Mouse (Mus musculus) lung, postnatal 14 days (tissue): Measurements from ENCODE around the gene Cmip.

ENCODE experiments used
- DNase-seq: peaks from one replicate; pipeline ENCODE4 v3.0.0; 2021

Cmip gene

DNA sequence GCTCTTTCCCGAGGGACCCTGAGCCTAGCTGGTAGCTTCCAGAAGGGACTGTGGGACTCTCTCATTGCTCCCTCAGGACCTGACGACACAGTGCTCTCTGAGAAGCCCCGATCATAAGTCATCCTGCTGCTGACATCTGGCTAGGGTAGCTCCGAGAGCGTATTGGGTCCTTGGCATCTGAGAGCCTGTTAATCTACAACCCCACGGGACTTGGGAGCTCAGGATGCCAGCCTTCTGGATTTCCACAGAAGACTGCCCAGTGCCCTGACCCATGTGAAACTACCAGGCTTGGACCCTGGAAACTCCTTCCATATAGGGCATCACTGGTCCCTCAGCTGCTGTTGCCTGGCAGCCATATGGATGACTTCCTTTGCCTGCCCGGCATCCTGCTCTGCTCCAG is 43.3 kb downstream of the Cmip start:
- no peak for DNase-seq

- DNase-seq: no peak
These were observed 44.7 kb downstream of the Cmip start for GRCm38 (mm10) chr8:117301457-117302041.

GRCm38 (mm10) chr8:117302072-117302471 is 45.2 kb downstream of the Cmip start:
- no peak for DNase-seq

DNA sequence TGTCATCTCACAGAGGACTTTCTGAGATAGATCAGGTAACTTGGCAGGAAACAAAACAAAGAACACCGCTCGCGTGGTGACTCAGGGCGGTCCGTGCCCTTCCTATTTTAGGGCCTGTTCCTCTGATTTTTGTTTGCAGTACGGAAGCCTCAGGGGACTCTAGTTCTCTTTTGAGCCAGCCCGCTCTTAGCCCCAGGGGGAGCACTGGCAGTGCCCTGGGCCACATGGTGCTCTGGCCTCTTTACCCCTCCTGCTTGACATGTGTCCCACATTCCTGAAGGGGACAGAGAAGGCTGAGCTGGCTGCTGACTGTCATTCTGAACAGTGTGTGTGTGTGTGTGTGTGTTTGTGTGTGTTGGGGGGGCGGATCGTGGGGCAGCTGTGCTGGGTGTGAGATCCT is 46.8 kb downstream of the Cmip start:
- no peak for DNase-seq

DNA sequence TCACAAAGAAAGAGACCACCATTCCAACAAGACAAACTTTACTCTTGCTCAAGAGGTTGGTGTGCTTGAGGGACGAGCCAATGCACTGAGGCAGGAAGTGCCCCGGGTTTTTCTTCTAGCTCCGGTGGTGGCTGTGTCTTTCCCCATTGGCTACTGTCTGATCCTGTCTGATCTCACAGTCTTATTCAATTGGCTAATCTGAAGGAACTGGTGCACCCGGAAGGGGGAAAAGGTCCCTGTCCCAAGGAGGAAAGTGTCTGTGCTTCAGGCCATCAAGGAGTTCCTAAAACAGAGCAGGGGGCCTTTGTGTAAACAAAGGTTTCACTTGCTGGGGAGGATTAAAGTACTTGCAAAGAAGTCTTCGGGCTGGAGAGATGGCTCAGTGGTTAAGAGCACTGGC is 48.5 kb downstream of the Cmip start:
- DNase-seq: no peak

DNA sequence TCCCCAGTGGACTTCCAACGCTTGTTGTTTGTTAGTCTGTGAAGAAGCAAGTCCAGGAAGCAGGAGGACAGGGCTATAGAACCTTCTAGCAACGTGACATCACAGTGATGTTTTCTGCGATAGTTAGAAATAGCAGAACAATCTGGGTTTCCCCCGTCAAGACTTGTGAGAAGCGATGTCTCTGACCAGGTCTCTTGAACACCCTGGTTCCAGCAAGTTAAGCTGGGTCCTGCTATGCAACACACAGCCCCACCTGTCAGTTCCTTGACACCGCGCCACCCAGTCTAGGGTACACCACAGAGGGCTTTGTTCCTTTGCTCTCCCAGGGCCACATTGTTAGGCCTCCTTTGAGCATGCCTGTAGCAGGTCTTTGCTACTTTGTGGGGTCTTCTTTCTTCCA is 49.9 kb downstream of the Cmip start:
- no peak for DNase-seq

DNA sequence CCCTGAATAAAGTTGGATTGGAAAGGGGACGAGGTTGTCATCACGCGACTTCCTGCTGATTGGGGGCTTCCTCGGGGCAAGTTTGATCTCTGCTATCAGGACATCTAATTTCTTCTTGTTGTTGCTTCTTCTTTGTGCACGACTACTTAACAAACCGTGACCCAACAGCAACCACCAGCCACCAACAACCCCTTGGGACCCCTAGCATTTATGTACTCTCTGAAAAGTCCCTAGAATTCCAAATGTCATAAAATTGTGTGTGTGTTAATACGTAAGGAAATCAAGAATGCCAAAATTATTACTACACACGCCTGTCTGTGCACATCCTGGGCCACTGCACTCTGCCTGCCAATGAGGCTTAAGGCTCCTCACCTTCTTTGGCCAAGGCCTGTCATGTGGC is 50.4 kb downstream of the Cmip start:
- DNase-seq: no peak

GRCm38 (mm10) chr8:117308303-117309095 is 51.6 kb downstream of the Cmip start:
- DNase-seq: no peak

GRCm38 (mm10) chr8:117309653-117310274 is 52.9 kb downstream of the Cmip start:
- DNase-seq: no peak

GRCm38 (mm10) chr8:117310961-117311561 is 54.2 kb downstream of the Cmip start:
- no peak for DNase-seq

- DNase-seq: no peak
These were observed 57.6 kb downstream of the Cmip start for GRCm38 (mm10) chr8:117314308-117314953.

DNA sequence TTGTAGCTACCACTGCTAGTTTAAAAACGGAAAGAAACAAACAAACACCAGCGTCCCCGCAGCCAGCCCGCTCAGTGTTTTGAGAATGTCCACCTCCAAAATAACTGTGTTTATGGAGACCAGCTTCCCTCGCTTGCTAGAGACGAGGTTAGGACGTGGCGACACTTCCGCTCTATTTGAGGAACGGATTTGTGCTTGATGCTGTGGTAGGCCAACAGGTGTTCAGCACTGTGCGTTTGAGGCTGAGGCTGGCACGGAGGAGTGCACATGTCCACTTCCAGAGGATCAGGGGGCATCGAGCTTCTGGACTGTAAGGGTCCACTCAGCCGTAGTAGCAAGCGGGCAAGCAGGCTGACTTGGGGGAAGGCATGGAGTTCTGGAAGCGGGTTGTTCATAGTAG is 58.9 kb downstream of the Cmip start:
- no peak for DNase-seq

- DNase-seq: no peak
These were observed 60.6 kb downstream of the Cmip start for GRCm38 (mm10) chr8:117317478-117317877.

DNA sequence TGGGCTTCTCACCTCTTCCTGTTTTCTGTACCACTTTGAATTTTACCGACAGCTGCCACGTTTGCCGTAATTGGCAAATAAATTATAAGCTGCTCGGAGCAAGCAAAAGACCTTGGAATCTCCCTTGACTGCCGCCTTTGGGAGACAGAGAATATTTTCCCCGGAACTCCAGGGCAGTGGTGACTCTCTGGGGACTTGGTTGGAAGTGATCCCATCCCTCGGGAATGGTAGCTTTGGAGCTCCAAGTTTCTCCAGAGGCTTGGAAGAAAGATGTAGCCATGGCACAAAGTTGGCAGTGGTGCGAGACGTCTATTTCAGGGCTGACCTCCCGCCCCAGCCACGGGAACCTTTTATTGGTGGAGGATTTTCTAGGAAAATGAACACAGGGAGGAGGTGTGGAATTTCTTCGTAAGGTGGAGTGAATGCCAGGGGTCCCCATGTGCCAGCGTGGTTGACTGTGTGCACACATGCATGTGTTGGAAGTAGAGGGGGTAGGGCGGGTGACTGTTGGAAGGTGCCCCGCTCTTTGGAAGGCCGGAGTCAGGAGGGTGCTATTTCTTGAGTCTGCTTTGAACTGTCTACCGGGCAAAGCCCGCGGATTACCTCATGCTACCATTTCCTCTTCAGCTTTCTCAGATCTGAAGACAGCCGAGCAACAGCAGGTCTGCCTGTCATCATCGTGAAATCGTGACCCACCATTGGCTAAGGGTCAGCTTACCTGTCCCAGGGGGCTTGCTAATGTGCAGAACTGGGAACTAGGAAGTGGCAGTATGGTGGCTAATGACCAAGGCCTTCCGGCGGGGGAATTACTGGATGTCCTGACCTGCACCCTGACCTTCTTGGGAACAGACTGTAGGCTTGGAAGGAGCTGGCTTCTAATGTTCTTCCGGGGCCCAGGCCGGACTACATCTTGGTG is 62.3 kb downstream of the Cmip start:
- no peak for DNase-seq

GRCm38 (mm10) chr8:117320616-117321015 is 63.8 kb downstream of the Cmip start:
- DNase-seq: no peak

DNA sequence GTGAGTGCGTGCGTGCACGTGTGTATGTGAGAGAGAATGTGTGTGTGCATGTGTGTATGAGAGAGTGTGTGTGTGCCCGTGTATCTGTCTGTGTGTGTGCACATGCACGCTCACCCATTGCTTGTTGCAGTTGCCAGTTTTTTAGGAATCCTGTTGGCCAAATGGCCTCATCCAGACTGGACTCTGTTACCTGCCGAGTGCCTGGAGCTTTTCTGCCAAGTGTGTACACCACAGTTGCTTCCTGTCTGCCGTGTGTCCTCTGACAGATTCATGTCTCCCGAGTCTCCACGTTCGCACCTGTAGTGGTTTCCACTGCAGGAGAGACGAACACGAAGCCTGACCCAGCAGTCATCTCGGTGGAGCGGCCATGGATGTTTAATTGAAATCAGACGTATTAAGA is 64.4 kb downstream of the Cmip start:
- no peak for DNase-seq

GRCm38 (mm10) chr8:117322021-117322420 is 65.2 kb downstream of the Cmip start:
- DNase-seq: no peak

GRCm38 (mm10) chr8:117322715-117323310 is 65.9 kb downstream of the Cmip start:
- DNase-seq: no peak

- DNase-seq: no peak
These were observed 68.0 kb downstream of the Cmip start for GRCm38 (mm10) chr8:117324821-117325220.

GRCm38 (mm10) chr8:117326735-117327134 is 69.9 kb downstream of the Cmip start:
- DNase-seq: no peak

- no peak for DNase-seq
These were observed 70.5 kb downstream of the Cmip start for GRCm38 (mm10) chr8:117327385-117327837.

DNA sequence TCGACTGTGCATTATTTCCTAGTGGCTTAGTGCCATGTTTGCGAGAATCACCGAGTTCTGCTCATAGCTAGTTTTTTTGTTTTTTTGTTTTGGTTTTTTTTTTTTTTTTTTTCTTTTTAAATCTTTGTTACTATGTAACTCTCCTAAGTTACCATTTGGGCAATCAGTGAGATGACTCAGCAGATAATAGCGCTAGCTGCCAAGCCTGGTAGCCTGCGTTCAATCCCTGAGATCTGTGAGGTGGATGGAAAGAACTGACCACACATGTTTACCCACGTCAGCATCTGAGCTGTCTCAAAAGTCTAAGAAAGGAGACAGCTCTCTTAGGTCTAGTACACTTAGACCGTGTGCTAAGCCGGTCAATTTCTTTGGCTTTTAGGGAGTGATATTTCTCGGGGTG is 71.9 kb downstream of the Cmip start:
- no peak for DNase-seq
